Mouse (Mus musculus): ENCODE measurements around the gene Asphd2. TPM values are rescaled to one million over a fixed set of nuclear protein-coding genes. Genes with fewer than 3 reads are reported as not detected.

Gene Asphd2
- polyA plus RNA-seq, 1 experiment from 2014 or later = 2.0 TPM

DNA sequence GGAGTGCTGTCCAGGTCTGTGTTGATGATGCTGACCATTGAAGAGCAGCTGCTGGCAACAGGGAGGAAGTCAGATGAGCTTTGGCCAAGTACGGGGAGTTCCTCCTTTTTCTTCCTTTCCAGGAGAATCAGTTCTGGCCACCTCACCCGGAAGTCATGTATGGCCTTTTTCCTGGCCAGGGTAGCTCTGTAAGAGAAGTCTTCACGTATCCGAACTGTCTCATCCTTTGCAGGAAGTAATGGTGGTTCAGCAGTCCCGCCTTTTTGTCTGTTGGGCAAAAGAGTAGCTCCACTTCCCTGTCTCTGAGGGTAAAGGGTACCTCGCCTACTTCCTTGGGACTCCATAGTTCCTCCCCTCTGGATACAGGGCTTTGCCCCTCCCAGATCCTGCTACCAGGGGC lies 39.2 kb downstream of the Asphd2 start:
- no peaks in the 10 kb centered on the region for H3K27me3 ChIP-seq (replicated peaks; ENCODE audit: insufficient read depth, low read length)
- peaks cover 20% of the 10 kb centered on the region for H3K36me3 ChIP-seq (ENCODE audit: insufficient read depth, low read length)
- no peak for TF ChIP-seq EP300 (IDR thresholded peaks at IDR 0.05)
- no peak for TF ChIP-seq CTCF (IDR thresholded peaks at IDR 0.05)
- H3K9me3 ChIP-seq (ENCODE audit: low read length) = no peaks in the 10 kb centered on the region
- H3K4me2 ChIP-seq (replicated peaks; ENCODE audit: low read depth, low read length) = no peak overlapping the region
- no peak overlapping the region for H3K4me3 ChIP-seq (ENCODE audit: low read depth, low read length)
- no peak overlapping the region for H3K9ac ChIP-seq (replicated peaks; ENCODE audit: low read depth)
- peak; percentile 44 for DNase-seq (ENCODE audit: low spot score)
- H3K27ac ChIP-seq (ENCODE audit: low read length) = no peak overlapping the region
- H3K4me1 ChIP-seq (ENCODE audit: insufficient read depth, low read depth, low read length) = no peaks in the 10 kb centered on the region
- WGBS = 75% methylated on average over 6 of the region's 6 CpGs
- peak; percentile 22 for ATAC-seq

DNA sequence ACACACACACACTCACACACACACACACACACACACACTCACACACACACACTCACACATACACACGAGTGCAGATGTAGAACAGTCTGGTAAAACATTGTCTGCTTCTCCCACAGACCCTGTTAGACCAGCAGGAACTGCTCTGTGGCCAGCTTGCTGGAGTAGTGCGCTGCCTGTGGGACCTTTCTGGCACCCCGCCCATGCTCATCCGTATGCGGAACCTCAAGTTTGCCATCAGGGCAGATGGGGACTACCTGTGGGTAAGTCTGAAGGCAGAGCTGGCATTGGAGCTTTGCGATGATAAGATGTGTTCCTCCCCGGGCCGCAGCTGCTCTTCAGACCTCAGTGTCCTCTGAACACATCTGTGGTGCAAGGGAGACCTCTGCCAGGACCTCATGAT lies 45.5 kb downstream of the Asphd2 start:
- no peak overlapping the region for H3K9ac ChIP-seq (replicated peaks; ENCODE audit: low read depth)
- DNase-seq (ENCODE audit: low spot score) (no peak), ATAC-seq (no peak)
- 86% methylated on average over 8 of the region's 8 CpGs for WGBS
- peaks cover 20% of the 10 kb centered on the region; the same call in 1 of the 2 replicates for H3K36me3 ChIP-seq (ENCODE audit: insufficient read depth, low read length)
- no peak overlapping the region for H3K27ac ChIP-seq (ENCODE audit: low read length)
- no peaks in the 10 kb centered on the region for H3K4me1 ChIP-seq (ENCODE audit: insufficient read depth, low read depth, low read length)
- H3K27me3 ChIP-seq (replicated peaks; ENCODE audit: insufficient read depth, low read length) = no peaks in the 10 kb centered on the region
- TF ChIP-seq CTCF (IDR thresholded peaks at IDR 0.05) = no peak
- no peak for TF ChIP-seq EP300 (IDR thresholded peaks at IDR 0.05)
- H3K9me3 ChIP-seq (ENCODE audit: low read length) = no peaks in the 10 kb centered on the region
- H3K4me3 ChIP-seq (ENCODE audit: low read depth, low read length) = no peak overlapping the region
- H3K4me2 ChIP-seq (replicated peaks; ENCODE audit: low read depth, low read length) = no peak overlapping the region

DNA sequence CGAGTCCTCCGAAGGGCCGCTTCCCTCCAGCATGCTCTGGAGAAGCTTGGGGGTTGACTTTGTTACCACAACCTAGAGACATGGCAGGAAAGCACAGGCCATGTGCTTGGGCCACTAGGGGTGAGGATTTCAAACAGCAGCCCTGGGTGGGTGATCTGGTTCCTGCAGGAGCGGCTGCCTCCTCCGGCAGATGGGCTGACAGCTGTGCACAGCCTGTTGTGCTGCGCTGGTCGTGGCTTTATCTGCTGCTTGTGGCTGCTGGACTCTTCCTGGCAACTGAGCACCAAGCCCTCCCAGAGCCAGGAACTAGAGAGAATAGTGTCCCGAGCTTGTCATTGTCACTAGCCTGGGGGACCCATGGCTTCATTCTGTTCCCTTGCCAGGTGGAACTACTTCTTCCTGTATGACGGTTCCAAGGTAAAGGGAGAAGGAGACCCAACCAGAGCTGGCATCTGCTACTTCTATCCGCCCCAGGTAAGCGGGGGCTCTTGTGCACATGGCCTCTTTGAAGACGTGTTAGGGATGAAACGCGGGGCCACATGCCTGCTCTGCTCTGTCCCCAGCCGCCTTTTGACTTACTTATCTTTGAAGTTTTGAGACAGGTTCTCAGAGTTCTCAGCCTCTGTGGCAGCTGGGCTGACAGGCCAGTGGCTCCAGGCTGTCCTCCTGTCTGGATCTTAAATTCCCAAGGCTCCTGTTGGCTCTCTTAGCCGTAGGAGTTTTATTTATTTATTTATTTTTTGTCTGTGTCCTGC lies 48.3 kb downstream of the Asphd2 start:
- no peaks in the 10 kb centered on the region for H3K27me3 ChIP-seq (replicated peaks; ENCODE audit: insufficient read depth, low read length)
- WGBS = 85% methylated on average over 16 of the region's 16 CpGs
- ATAC-seq = no peak

DNA sequence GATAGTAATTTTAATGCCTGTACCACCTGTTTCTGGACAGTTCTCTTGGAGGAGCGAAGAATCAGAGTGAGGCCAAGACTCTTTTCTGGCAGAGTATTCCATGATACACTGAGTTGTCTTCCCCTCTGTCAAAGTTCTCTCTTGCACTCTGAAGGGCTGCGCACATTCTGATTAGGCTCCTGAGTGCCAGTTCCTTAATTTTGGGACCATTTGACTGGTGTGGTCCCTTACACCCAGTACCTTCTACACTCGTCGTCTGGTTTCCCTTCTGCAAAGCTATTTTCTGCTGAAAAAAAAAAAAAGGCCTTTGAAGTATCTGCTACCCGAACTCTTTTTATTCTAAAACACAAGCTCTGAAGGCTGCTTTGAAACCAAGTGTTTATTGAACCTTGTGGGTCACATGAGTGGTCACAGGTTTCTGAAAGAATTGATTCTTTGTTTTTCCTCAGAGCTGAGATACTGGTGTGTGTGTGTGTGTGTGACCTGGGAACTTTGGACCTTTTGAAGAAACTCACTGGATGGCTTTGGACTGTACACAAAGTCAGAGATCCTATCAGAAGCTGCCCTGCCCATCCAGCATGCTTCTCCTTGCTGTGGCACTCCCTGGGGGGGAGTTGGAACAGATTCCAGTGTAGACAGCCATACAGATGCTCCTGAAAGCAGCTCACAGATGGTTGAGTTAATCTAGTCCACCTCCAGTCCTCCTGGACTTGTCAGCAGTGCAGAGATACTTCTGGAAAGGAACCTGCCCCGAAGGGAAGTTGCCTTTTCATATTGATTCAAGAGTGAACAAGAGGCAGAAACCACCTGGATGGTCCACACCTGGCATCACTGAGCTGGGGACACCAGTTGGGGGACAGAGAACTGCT lies 50.3 kb downstream of the Asphd2 start:
- H3K27me3 ChIP-seq (replicated peaks; ENCODE audit: insufficient read depth, low read length) = no peaks in the 10 kb centered on the region
- no peak overlapping the region for H3K27ac ChIP-seq (ENCODE audit: low read length)
- H3K36me3 ChIP-seq (ENCODE audit: insufficient read depth, low read length) = peaks cover under 1% of the 10 kb centered on the region; the same call in 1 of the 2 replicates
- WGBS = 74% methylated on average over 6 of the region's 6 CpGs
- no peak overlapping the region for H3K4me2 ChIP-seq (replicated peaks; ENCODE audit: low read depth, low read length)
- no peaks in the 10 kb centered on the region for H3K9me3 ChIP-seq (ENCODE audit: low read length)
- no peak overlapping the region for H3K4me3 ChIP-seq (ENCODE audit: low read depth, low read length)
- 0 out of 2 replicates have a peak, but pooled peaks cover 3% of the 10 kb centered on the region for H3K4me1 ChIP-seq (ENCODE audit: insufficient read depth, low read depth, low read length)
- no peak for TF ChIP-seq EP300 (IDR thresholded peaks at IDR 0.05)
- no peak for TF ChIP-seq CTCF (IDR thresholded peaks at IDR 0.05)
- H3K9ac ChIP-seq (replicated peaks; ENCODE audit: low read depth) = no peak overlapping the region
- ATAC-seq = no peak
- DNase-seq (ENCODE audit: low spot score) = no peak

More for the DNA sequence above, 48.3 kb downstream of the Asphd2 start:
- Histone ChIP-seq H3K9me3 (ENCODE audit: low read length) (no peaks in the 10 kb centered on the region), H3K9ac (replicated peaks; ENCODE audit: low read depth) (no peak overlapping the region), H3K4me2 (replicated peaks; ENCODE audit: low read depth, low read length) (no peak overlapping the region), H3K4me3 (ENCODE audit: low read depth, low read length) (no peak overlapping the region), H3K27ac (ENCODE audit: low read length) (no peak overlapping the region), H3K4me1 (ENCODE audit: insufficient read depth, low read depth, low read length) (0 out of 2 replicates have a peak, but pooled peaks cover 3% of the 10 kb centered on the region), H3K36me3 (ENCODE audit: insufficient read depth, low read length) (peaks cover 12% of the 10 kb centered on the region; the same call in 1 of the 2 replicates)
- DNase-seq (ENCODE audit: low spot score) = no peak
- TF ChIP-seq EP300 (IDR thresholded peaks at IDR 0.05) (no peak), CTCF (IDR thresholded peaks at IDR 0.05) (no peak)

DNA sequence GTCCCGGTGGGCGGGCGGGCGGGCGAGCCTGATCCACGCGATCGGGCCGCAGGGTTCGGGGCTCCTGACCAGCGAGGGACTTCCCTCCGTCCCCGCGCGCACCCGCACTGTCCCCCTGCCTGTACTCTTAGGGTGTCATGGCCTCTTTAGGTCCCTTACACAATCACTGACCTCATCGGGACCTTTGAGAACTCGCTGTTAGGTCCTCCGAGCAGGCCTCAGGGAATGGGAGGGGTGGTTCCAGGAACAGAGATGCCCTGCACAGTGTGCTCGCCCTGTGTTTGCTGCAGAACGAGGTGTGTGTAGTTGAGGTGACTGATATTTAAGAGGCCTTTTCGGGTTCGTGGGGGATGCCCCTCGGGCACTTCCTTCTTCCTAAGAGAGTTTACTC lies 51.5 kb downstream of the Asphd2 start:
- WGBS = 0% methylated on average over 24 of the region's 24 CpGs
- Histone ChIP-seq H3K9ac (replicated peaks; ENCODE audit: low read depth) (peak overlapping the region; percentile 76), H3K36me3 (ENCODE audit: insufficient read depth, low read length) (no peaks in the 10 kb centered on the region), H3K27me3 (replicated peaks; ENCODE audit: insufficient read depth, low read length) (no peaks in the 10 kb centered on the region), H3K27ac (ENCODE audit: low read length) (peak overlapping the region; percentile 78), H3K4me3 (ENCODE audit: low read depth, low read length) (peak overlapping the region; percentile 87), H3K4me1 (ENCODE audit: insufficient read depth, low read depth, low read length) (0 out of 2 replicates have a peak, but pooled peaks cover 3% of the 10 kb centered on the region), H3K9me3 (ENCODE audit: low read length) (no peaks in the 10 kb centered on the region), H3K4me2 (replicated peaks; ENCODE audit: low read depth, low read length) (peak overlapping the region; percentile 65)
- TF ChIP-seq EP300 (IDR thresholded peaks at IDR 0.05) = no peak
- TF ChIP-seq CTCF (IDR thresholded peaks at IDR 0.05) = 0 out of 2 replicates have a peak, but pooled peaks have one; percentile 7
- peak; percentile 85 for ATAC-seq
- DNase-seq (ENCODE audit: low spot score) = peak; percentile 69

Data from lung, postnatal 0 days (tissue).